Mouse (Mus musculus): ENCODE results near the gene Synrg.

Gene Synrg

DNA sequence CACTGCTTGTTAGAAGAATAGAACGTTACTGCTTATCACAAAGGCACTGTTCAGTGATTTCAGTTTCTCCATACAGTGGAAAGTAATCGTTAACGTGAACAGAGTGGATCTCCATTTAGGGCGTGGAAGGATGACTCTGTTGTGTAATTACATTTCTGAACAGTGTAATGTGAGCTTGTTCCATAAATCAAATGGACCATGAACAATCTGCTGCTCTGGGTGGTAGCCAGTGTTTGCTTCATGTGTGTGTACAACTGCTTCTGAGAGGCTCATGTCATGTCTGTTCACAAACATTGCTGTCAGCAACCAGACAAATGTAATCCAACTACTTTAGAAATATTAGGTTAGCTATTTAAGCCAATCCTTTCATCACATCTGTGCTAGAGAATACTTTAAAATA lies 27.5 kb downstream of the Synrg start:
- no peak for DNase-seq

- no peak for DNase-seq
Observed at GRCm38 (mm10) chr11:83993428-83993827, 29.2 kb downstream of the Synrg start.

DNA sequence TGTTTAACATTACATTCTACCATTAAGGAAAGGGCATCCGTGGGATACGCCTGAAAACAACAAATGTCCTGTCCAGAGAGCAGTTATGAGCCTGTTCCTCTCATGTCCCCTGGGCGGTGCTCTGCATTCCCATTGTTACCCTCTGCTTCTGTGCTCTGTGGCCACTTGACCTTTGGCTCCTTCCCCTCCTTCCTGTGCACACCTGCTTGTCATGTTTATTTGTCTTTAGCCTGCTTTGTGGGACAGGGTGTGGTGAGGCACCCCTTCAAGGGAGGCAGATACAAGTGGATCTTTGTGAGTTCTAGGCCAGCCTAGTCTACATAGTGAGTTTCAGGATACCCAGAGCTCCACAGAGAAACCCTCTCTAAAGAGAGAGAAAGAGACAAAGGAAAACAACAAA lies 30.3 kb downstream of the Synrg start:
- DNase-seq, result no peak

- no peak for DNase-seq
Observed at GRCm38 (mm10) chr11:83995535-83995950, 31.3 kb downstream of the Synrg start.

DNA sequence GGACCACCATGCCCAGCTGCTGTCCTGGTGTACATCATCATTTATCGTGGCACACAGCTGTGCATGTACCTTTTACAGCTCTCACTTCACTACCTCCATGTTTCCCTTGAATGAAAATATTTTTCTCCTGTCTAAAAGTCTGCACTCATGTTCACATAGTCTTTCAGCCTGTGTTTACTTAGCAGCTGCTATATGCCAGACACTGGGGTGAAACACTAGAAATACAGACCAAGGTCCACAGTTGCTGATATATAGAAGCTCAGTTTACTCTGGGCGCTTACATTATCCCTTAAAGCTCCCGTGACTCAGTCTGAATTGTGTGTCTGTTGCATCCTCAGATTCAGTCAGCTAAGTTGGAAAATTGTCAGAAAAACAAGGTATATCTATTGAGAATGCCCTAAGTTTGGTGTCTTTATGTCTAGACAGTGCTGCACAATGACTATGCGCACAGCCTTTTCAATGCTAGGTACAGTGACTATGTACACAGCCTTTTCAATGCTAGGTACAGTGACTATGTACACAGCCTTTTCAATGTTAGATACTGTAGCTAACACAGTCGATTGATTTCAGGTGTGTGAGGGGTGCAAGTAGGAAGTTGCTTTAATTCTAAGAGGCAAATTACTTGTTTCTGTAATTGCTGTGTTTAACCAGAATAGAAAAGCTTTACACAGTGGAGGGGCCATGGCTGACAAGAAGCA lies 33.1 kb downstream of the Synrg start:
- DNase-seq, result no peak

- no peak for DNase-seq
Observed at GRCm38 (mm10) chr11:83998993-83999392, 34.8 kb downstream of the Synrg start.

DNA sequence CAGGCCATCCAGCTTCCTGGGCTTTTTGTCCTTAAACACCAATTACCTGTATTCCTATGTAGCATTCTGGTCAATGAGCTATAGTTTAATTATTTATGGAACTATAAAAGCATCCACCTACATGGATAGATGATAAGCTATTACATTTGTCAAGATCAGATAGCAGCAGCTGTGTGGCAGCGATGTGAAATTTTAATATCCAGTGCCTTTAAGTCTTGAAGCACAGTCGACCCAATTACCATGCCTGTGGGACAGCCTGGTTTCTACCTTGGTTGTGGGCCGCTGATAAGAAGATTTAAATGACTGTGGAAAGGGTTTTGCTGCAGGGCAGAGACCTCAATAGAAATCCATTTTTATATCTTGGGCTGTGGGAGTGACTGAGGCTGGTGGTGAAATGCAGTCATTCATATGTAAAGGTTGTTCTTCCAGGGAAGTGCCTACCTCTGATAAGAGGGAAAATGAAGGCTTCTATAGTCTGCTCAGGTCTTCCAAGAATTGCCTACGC lies 35.2 kb downstream of the Synrg start:
- no peak for DNase-seq

GRCm38 (mm10) chr11:84001257-84001656 lies 37.0 kb downstream of the Synrg start:
- DNase-seq, result no peak

- DNase-seq, result no peak
Observed at GRCm38 (mm10) chr11:84003986-84004385, 39.8 kb downstream of the Synrg start.

- DNase-seq, result peak; percentile 51
Observed at GRCm38 (mm10) chr11:84009001-84009400, 44.8 kb downstream of the Synrg start.

GRCm38 (mm10) chr11:84010411-84010810 lies 46.2 kb downstream of the Synrg start:
- DNase-seq, result no peak

- no peak for DNase-seq
Observed at GRCm38 (mm10) chr11:84011050-84011449, 46.8 kb downstream of the Synrg start.

- DNase-seq, result no peak
Observed at GRCm38 (mm10) chr11:84011576-84011975, 47.3 kb downstream of the Synrg start.

- peak; percentile 76 for DNase-seq
Observed at GRCm38 (mm10) chr11:84013105-84013504, 48.9 kb downstream of the Synrg start.

DNA sequence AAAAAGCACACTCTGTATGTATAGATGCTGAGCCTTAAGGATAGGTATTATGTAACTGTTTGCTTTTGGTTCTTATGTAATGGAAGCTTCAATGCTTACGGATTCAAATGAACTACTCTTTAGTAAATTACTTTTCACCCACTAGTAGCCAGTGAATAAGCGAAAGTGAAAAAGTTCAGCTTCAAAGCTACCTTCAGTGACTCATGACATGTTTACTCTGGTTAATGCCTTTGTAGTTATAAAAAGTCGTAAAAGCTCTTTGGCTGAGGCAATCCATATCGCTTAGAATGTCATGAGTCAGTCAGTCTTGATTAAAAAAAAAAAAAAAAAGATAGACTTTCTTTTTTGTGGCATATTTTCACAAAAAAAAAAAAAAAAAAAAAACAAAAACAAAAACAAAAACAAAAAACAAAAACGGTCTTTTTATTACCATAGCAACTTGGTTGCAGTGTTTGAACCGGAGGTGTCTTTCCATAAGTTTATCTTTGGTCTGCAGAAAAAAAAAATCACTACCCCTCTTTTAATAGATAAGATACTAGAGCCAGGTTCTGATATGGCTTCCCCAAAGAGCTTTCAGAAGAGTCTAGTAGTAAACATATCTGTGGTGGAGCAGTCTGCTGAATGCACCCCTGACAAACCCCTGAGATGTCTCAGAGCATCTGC lies 52.0 kb downstream of the Synrg start:
- DNase-seq, result no peak

DNA sequence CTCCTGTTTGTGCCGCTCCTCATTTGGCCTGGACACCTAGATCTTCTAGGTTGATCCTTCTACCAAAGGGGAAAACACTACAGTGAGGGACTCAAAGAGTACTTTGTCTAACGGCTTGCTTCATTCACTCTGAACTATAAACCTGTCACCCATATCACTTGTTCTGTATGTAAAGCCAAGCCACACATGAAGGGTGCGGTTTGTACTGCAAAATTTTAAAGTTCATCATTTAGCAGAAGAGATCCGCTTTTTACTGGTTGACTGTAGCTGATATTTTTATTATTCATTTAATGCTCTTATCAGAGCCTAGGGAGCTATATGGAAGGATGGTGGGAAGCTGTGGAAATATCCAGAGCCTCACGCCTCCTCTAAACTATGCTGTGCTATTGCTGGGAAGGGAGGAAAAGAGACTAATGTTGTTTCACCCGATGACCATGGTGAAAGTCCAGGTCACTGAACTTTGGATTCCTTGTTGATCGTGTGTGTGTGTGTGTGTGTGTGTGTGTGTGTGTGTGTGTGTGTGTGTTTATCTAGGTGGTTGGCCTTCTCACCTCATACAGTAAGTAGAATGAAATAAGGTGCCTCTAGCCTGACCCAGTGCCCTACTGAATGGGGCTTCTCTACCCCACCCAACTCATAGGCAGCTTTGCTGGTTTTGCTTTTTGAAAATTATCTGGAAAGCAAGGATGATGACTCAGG lies 52.7 kb downstream of the Synrg start:
- DNase-seq, result no peak

GRCm38 (mm10) chr11:84027231-84027630 lies 63.0 kb downstream of the Synrg start:
- DNase-seq, result no peak

DNA sequence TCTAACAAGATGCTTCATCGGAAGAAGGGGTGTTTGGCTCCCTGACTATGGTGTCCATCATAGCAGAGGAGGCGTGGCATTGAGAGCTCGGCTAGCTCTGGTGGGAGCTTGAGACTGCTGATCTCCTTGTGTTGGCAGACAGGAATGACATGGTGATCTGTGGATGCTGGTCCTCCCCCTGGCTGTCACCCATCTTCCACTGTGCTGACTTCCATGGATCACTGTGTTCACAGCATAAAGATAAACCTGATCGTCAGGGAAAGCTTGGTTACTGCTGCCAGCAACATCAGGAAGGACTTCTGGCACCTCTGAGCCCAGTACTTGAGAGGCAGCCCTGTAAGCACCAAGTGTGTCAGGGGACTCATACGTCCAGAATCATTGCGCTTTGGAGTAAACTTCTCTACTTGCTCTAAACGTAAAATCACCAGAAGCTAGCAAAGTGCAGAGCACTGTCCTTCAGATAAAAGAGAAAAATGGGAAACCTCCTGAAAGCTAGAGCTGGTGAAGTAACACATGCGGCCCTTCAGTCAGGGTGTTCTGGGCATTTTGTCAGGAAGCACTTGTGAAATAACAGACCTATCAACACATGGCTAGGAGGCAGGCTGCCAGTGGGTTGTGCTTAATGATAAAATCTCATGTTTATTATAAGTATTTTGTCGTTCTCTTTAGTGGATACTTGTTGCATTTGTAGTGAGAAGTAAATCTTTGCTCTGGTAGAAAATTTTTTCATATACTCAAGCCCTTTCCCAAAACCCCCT lies 64.2 kb downstream of the Synrg start:
- no peak for DNase-seq

- DNase-seq, result peak; percentile 74
Observed at GRCm38 (mm10) chr11:84031971-84032370, 67.7 kb downstream of the Synrg start.

DNA sequence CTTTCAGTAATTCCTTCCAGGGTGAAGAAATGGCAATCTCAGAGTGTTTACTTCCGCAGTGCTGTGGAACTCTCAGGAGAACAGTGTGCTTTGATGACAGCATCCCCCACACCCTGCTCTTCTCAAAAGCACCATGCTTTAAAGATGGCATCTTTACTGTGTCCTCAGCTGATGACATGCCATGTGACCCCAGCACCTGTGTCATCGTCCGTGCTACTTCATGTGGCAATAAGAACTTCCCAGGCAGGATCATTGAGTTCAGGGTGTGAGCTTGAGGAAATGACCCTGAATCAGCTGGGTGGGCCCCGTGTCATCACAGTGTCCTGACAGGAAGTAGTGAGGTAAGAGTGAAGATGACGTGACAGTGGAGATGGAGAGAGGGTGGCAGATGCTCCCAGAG lies 68.3 kb downstream of the Synrg start:
- no peak for DNase-seq

GRCm38 (mm10) chr11:84033671-84034070 lies 69.4 kb downstream of the Synrg start:
- DNase-seq, result no peak

- no peak for DNase-seq
Observed at GRCm38 (mm10) chr11:84040621-84041020, 76.4 kb downstream of the Synrg start.
